Mouse (Mus musculus): ENCODE data around the gene Slc41a3. TPM values are rescaled to one million over a fixed set of nuclear protein-coding genes. Genes with fewer than 3 reads are reported as not detected.
A peak's percentile ranks its signal among the peaks of the same experiment; 100 is the strongest.

The Slc41a3 gene
- polyA plus RNA-seq, 1 experiment from 2014 or later: 34.8 TPM

DNA sequence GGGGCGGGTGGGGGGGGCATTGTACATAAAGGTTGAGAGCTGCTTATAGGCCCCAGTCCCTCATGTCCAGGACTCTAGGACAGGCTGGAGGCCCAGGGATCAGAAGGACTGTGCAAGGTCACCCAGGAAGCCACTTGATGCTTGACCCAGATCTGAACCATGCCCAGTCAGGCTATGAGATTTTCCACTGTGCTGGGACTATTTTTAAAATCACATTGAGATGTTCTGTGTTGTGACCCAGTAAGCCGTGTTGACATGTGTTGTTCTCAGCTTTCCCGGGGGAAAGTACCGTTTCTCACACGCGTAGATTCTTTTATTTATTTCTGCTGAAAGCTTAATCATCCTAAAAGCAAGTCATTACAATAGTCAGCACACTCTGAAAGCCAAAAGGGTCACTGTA is 11.5 kb downstream of the Slc41a3 start:
- Histone ChIP-seq H3K4me3 (replicated peaks) (no peak overlapping the region), H3K27me3 (no peaks in the 10 kb centered on the region), H3K4me2 (no peak overlapping the region), H3K4me1 (replicated peaks) (peaks cover 96% of the 10 kb centered on the region), H3K9ac (peak overlapping the region; percentile 41), H3K27ac (peak overlapping the region; percentile 99), H3K9me3 (replicated peaks) (no peaks in the 10 kb centered on the region), H3K36me3 (peaks cover 3% of the 10 kb centered on the region; the same call in 1 of the 2 replicates)
- ATAC-seq (ENCODE audit: low read depth) (no peak), DNase-seq (no peak)
- WGBS (ENCODE audit: insufficient replicate concordance): 83% methylated on average over 6 of the region's 6 CpGs

DNA sequence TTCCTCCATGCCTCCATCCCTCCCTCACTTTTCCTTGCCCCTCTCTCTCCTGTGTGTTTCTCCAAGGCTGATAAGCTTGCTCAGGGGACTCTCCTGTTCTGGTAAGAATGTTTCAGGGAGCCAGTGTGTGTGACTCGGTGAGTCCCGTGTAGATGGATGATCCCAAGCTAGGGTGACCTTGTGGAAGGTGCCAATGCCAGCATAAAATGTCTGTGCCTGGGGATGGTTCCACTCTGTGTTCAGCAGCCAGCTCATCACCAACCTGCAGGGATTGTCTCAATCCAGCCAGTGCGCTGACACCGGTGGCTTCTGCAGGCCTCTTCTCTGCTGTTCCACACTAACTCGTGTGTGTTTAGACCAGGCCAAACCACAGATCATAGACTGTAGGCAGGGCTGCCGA is 12.0 kb downstream of the Slc41a3 start:
- 61% methylated on average over 6 of the region's 6 CpGs for WGBS (ENCODE audit: insufficient replicate concordance)
- DNase-seq (no peak), ATAC-seq (ENCODE audit: low read depth) (no peak)
- Histone ChIP-seq H3K4me2 (peak overlapping the region; percentile 90; the same call in 1 of the 2 replicates), H3K9ac (peak overlapping the region; percentile 41), H3K27ac (peak overlapping the region; percentile 99), H3K36me3 (peaks cover 3% of the 10 kb centered on the region; the same call in 1 of the 2 replicates), H3K9me3 (replicated peaks) (no peaks in the 10 kb centered on the region), H3K4me3 (replicated peaks) (no peak overlapping the region), H3K27me3 (no peaks in the 10 kb centered on the region), H3K4me1 (replicated peaks) (peaks cover 96% of the 10 kb centered on the region)

DNA sequence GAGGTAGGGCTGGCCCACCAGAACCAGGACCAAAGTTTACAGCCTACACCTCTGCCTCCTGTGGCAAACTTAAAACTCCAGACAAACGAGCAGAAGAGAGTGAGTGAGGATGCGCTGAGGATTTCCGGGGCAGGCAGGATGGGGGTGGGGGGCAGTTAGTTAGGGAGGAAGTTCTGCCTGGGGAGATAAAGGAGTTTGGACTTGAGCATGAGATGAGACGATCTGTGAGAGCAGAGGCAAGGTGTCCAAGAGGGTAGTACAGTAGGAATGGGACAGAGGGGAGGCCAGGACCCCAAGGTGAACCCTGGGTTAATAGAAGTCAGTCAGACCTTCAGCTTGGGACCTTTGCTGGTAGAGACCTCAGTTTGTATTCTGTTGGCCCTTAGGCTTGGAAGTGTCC is 13.7 kb downstream of the Slc41a3 start:
- Histone ChIP-seq H3K9ac (peak overlapping the region; percentile 90), H3K4me3 (replicated peaks) (peak overlapping the region; percentile 67), H3K27me3 (no peaks in the 10 kb centered on the region), H3K36me3 (peaks cover 2% of the 10 kb centered on the region; the same call in 1 of the 2 replicates), H3K27ac (peak overlapping the region; percentile 99), H3K4me2 (peak overlapping the region; percentile 90), H3K4me1 (replicated peaks) (peaks cover 99% of the 10 kb centered on the region), H3K9me3 (replicated peaks) (no peaks in the 10 kb centered on the region)
- DNase-seq (peak; percentile 51), ATAC-seq (ENCODE audit: low read depth) (peak; percentile 16; the same call in 1 of the 2 replicates)
- 9% methylated on average over 4 of the region's 4 CpGs for WGBS (ENCODE audit: insufficient replicate concordance)

GRCm38 (mm10) chr6:90618821-90619636 is 14.5 kb downstream of the Slc41a3 start:
- peak; percentile 34 for DNase-seq
- 21% methylated on average over 19 of the region's 19 CpGs for WGBS (ENCODE audit: insufficient replicate concordance)
- H3K4me2 ChIP-seq: peak overlapping the region; percentile 90
- no peaks in the 10 kb centered on the region for H3K36me3 ChIP-seq
- peak overlapping the region; percentile 90 for H3K9ac ChIP-seq
- ATAC-seq (ENCODE audit: low read depth): peak; percentile 3; the same call in 1 of the 2 replicates
- no peaks in the 10 kb centered on the region for H3K9me3 ChIP-seq (replicated peaks)
- H3K27ac ChIP-seq: peak overlapping the region; percentile 99
- H3K27me3 ChIP-seq: no peaks in the 10 kb centered on the region
- peak overlapping the region; percentile 67 for H3K4me3 ChIP-seq (replicated peaks)
- peaks cover 100% of the 10 kb centered on the region for H3K4me1 ChIP-seq (replicated peaks)

DNA sequence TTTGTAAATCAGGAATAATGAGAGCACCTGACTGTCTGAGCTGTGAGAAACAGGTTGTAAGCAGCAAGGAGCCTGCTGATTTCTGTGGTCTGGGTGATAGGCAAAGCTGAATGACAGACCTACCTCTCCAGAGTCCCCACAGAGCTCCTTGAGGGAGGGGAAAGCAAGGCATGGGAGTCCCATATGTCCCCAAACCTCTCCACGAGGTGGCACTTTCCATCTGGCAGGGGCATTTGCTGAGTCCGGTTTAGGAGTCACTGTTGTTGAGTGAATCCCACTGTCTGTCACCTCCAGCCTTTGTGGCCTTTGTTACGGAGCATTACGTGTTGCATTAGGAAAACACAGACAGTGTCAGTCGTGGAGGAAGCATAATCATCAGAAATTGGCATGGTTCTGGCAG is 15.4 kb downstream of the Slc41a3 start:
- peak overlapping the region; percentile 90 for H3K4me2 ChIP-seq
- no peaks in the 10 kb centered on the region for H3K27me3 ChIP-seq
- peak overlapping the region; percentile 67 for H3K4me3 ChIP-seq (replicated peaks)
- no peaks in the 10 kb centered on the region for H3K9me3 ChIP-seq (replicated peaks)
- 38% methylated on average over 5 of the region's 5 CpGs for WGBS (ENCODE audit: insufficient replicate concordance)
- H3K9ac ChIP-seq: peak overlapping the region; percentile 90
- peak; percentile 45 for DNase-seq
- peaks cover under 1% of the 10 kb centered on the region; the same call in 1 of the 2 replicates for H3K36me3 ChIP-seq
- peak overlapping the region; percentile 99 for H3K27ac ChIP-seq
- ATAC-seq (ENCODE audit: low read depth): no peak
- peaks cover 100% of the 10 kb centered on the region for H3K4me1 ChIP-seq (replicated peaks)

DNA sequence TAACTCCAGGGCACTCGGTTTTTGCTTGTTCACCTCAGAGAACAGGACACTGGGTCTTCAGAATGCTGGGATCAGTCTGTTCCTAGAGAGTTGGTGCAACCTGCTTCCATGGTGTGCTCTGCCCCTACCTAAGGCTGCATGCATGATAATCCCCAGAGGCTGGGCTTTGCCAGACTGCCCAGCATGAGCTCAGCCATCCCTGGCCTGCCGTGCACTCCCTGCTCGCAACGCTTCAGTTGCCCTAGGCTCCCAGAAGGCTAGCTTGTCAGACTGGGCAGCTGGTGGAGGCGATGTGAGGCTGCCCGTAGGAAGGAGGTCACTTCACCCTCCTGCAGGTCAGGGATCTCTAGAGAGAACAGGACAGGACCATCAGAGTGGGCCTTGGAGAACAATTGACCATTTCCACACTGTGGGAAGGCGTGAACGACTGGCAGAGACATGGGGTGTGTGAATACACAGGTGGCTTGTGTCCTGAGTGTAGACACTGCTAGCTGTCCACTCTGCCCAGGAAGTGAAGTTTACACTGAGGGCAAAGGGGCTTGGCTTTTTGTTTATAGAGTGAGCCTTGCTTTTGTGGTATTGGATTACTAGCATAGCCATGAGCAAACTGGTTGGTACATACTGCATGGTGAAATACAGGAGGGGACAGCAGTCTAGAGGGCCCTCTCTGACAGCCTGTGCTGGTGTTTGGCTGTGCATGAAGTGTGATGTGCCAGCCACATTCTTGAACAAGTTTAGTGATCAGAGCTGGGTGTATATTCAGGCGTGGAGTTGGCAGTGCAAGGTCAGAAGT is 16.5 kb downstream of the Slc41a3 start:
- Histone ChIP-seq H3K4me1 (replicated peaks) (peaks cover 100% of the 10 kb centered on the region), H3K4me3 (replicated peaks) (peak overlapping the region; percentile 67), H3K27ac (peak overlapping the region; percentile 99)

DNA sequence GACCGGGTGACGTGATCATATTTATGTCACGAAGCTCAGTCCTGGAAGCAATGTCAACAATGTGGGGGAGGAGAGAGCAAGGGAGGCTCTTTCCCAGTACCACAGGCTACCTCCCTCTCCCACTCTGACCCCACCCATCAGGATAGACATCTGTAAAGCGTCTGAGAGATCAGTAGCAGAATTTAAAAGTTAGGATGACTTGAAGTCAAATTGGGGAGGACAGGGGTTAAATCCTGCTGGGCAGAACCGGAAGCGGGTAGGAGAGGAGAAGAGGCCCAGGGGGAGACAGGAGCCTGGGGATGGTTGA is 17.0 kb downstream of the Slc41a3 start:
- Histone ChIP-seq H3K4me3 (replicated peaks) (peak overlapping the region; percentile 67), H3K4me2 (peak overlapping the region; percentile 90), H3K36me3 (peaks cover 15% of the 10 kb centered on the region), H3K4me1 (replicated peaks) (peaks cover 100% of the 10 kb centered on the region), H3K27ac (peak overlapping the region; percentile 99), H3K9ac (peak overlapping the region; percentile 90), H3K9me3 (replicated peaks) (no peaks in the 10 kb centered on the region), H3K27me3 (no peaks in the 10 kb centered on the region)
- peak; percentile 48 for DNase-seq
- ATAC-seq (ENCODE audit: low read depth): no peak
- WGBS (ENCODE audit: insufficient replicate concordance): 33% methylated on average over 6 of the region's 6 CpGs

More for the DNA sequence above, 16.5 kb downstream of the Slc41a3 start:
- Histone ChIP-seq H3K9me3 (replicated peaks) (no peaks in the 10 kb centered on the region), H3K9ac (peak overlapping the region; percentile 90), H3K27me3 (no peaks in the 10 kb centered on the region), H3K4me2 (peak overlapping the region; percentile 90), H3K36me3 (peaks cover 10% of the 10 kb centered on the region)
- peak; percentile 15 for DNase-seq
- ATAC-seq (ENCODE audit: low read depth): no peak
- WGBS (ENCODE audit: insufficient replicate concordance): 45% methylated on average over 9 of the region's 9 CpGs

DNA sequence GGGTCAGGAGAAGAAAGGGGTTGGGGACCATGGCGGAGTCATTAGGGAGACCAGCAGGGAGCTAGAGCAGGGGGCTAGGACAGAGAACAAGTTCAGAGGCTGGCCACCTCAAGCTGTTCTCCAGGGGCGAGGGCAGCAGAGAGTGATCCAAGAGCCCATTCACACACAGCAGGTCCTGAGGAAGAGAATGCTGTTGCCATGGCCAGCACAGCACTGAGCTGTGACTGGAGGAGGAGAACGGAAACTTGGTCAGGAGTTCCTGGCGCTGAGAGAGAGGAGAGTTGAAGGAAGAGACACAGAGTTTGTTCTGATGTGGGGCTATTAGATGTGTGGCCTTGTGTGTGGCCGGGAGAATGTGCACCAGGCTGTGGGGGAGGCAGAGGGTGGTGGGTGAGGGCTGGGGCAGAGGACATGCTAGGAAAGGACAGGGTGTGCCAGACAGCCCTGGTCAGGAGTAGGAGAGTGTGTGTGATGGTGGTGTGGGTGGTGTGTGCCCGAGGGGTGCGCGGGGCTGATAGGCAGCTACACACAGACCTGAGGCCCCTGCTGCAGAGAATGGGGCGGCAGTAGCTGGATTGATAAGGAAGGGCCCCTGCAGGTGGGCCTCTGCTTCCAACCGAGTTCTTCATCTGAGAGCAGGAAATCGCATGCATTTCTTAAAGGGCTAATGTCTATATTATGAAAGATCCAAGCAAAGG is 18.4 kb downstream of the Slc41a3 start:
- Histone ChIP-seq H3K4me3 (replicated peaks) (peak overlapping the region; percentile 67), H3K4me2 (peak overlapping the region; percentile 90), H3K9ac (peak overlapping the region; percentile 90), H3K4me1 (replicated peaks) (peaks cover 100% of the 10 kb centered on the region), H3K36me3 (peaks cover 29% of the 10 kb centered on the region), H3K9me3 (replicated peaks) (no peaks in the 10 kb centered on the region), H3K27me3 (no peaks in the 10 kb centered on the region), H3K27ac (peak overlapping the region; percentile 99)
- 12% methylated on average over 11 of the region's 11 CpGs for WGBS (ENCODE audit: insufficient replicate concordance)
- ATAC-seq (ENCODE audit: low read depth): peak; percentile 92
- DNase-seq: peak; percentile 90

- Histone ChIP-seq H3K36me3 (peaks cover 34% of the 10 kb centered on the region), H3K9ac (peak overlapping the region; percentile 90), H3K4me1 (replicated peaks) (peaks cover 99% of the 10 kb centered on the region), H3K4me3 (replicated peaks) (peak overlapping the region; percentile 67), H3K27me3 (no peaks in the 10 kb centered on the region), H3K9me3 (replicated peaks) (no peaks in the 10 kb centered on the region), H3K4me2 (peak overlapping the region; percentile 90), H3K27ac (peak overlapping the region; percentile 99)
- DNase-seq: no peak
- 22% methylated on average over 5 of the region's 5 CpGs for WGBS (ENCODE audit: insufficient replicate concordance)
- ATAC-seq (ENCODE audit: low read depth): 0 out of 2 replicates have a peak, but pooled peaks have one; percentile 16
These were observed 18.9 kb downstream of the Slc41a3 start for GRCm38 (mm10) chr6:90623456-90623836.

DNA sequence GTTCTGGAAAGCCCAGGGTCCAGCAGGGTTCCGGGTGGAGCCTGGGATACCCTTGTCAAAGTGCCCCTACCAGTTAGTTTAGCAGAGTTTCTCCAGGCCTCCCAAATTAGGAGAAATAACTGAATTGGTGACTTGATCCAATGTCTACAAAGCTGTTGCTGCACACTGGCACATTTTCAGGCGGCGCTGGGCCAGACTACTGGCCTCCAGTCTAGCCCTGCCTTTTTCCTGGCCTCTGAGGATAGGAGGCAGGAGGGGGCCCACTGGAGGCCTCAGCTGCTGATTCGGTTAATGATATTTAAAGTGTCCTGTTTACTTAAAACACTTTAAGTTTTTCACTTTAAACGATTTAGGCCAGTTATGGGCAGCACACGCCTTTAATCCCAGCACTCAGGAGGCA is 19.7 kb downstream of the Slc41a3 start:
- Histone ChIP-seq H3K9ac (peak overlapping the region; percentile 90), H3K4me2 (peak overlapping the region; percentile 90), H3K36me3 (peaks cover 42% of the 10 kb centered on the region), H3K27me3 (no peaks in the 10 kb centered on the region), H3K4me3 (replicated peaks) (peak overlapping the region; percentile 67), H3K4me1 (replicated peaks) (peaks cover 98% of the 10 kb centered on the region), H3K9me3 (replicated peaks) (no peaks in the 10 kb centered on the region), H3K27ac (peak overlapping the region; percentile 99)
- DNase-seq (peak; percentile 55), ATAC-seq (ENCODE audit: low read depth) (no peak)
- 23% methylated on average over 6 of the region's 6 CpGs for WGBS (ENCODE audit: insufficient replicate concordance)

- DNase-seq (peak; percentile 68), ATAC-seq (ENCODE audit: low read depth) (peak; percentile 34)
- Histone ChIP-seq H3K36me3 (peaks cover 47% of the 10 kb centered on the region), H3K9ac (peak overlapping the region; percentile 90), H3K27ac (peak overlapping the region; percentile 99), H3K27me3 (no peaks in the 10 kb centered on the region), H3K4me2 (peak overlapping the region; percentile 90), H3K4me3 (replicated peaks) (peak overlapping the region; percentile 67), H3K9me3 (replicated peaks) (no peaks in the 10 kb centered on the region), H3K4me1 (replicated peaks) (peaks cover 98% of the 10 kb centered on the region)
- WGBS (ENCODE audit: insufficient replicate concordance): 16% methylated on average over 11 of the region's 11 CpGs
These were observed 20.2 kb downstream of the Slc41a3 start for GRCm38 (mm10) chr6:90624733-90625132.
